Mouse (Mus musculus): ENCODE measurements around the gene Ccdc170. TPM values are rescaled to one million over a fixed set of nuclear protein-coding genes. Genes with fewer than 3 reads are reported as not detected.

Gene Ccdc170
- polyA plus RNA-seq, 1 experiment from 2014 or later: not detected

Other genes with a start within 250 kb of the Ccdc170 start
- gene Akap12, start 216.1 kb upstream of the Ccdc170 start, polyA plus RNA-seq (2014; fragmentation: Nextera tagmentation; extraction: Ambion mirVana): 50.9 and 55.2 TPM in 2 replicates
- gene Zbtb2, start 94.4 kb upstream of the Ccdc170 start, polyA plus RNA-seq (2014; fragmentation: Nextera tagmentation; extraction: Ambion mirVana): 13.0 and 14.4 TPM in 2 replicates
- gene Rmnd1, start 50.1 kb upstream of the Ccdc170 start, polyA plus RNA-seq (2014; fragmentation: Nextera tagmentation; extraction: Ambion mirVana): 52.6 TPM in 2 replicates
- gene Armt1, start 50.0 kb upstream of the Ccdc170 start, polyA plus RNA-seq (2014; fragmentation: Nextera tagmentation; extraction: Ambion mirVana): 18.5 and 20.4 TPM in 2 replicates
- gene Esr1, start 129.1 kb downstream of the Ccdc170 start, polyA plus RNA-seq (2014; fragmentation: Nextera tagmentation; extraction: Ambion mirVana): 0.34 and 0.70 TPM in 2 replicates